Mouse (Mus musculus): ENCODE data around the gene Lypd8. TPM values are rescaled to one million over a fixed set of nuclear protein-coding genes. Genes with fewer than 3 reads are reported as not detected.

The Lypd8 gene
- 11,928 and 12,556 TPM in 2 replicates for polyA plus RNA-seq (2012; rRNA removed)

DNA sequence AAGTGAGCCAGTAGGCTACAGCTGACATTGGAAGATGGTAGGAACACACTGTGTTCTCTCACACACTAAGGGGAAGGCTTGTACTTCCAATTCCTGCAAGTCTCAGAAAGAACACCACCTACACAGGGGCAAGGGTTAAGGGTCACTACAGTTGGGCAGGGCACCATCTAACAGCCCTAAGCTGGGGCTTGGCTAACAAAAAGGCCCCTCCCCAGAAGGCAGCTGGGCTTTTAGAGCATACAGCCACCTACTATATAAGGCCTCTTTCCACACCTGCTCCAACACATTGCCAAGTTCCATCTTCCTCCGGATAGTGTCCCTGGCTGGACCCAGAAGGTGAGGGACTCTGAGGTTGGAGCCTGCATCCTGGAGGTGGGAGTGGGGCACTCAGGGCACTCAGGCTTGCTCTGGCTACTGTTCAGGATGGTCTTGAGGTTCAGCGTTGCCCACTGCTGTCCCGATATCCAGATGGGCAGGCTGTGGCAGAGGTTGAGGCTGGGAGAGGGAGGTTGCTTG, at the start of gene Lypd8:
TSS of gene Lypd8 (plus strand) at position 281 of the 516 bp plus-strand sequence.

DNA sequence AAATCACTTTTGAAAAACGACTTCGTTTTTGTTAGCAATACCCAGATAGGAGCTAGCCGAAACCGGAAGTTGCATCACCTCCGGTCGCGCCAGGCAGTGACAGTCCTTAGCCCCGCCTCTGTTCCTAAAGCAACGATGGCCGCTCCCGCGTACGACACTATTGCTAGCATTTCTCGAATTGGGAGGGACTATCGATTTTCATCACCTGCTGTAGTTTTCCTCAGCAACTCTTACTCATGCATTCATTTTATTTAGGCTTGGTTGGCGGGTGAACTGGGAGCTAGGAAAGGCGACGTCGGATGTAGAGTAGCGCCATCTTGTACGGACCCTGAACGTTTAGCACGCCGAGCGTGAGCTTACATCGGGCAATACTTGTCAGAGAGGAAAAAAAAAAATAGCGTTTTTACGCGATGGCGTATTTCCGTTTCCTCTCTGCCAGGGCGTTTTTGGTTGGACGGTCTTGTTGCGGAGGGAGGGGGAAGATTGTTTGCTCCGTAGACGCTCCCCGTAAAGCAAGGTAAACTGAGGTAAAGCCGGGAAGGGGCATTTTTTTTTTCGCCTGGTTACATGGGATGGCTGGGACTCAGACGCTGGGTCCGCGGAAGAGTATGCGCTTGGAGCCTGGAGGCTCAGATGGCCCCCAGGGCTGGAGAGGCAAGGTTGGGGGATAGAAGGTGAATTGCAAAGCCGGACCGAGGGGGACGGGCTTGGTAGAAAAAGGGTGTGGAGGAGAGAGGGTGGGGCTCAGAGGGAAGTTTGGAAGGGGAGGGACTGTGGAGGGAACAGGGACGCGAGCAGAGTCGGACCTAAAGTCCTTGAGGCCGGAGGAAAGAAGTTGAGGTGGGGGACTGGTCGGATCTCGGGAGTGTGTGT, 48.3 kb upstream of the Lypd8 start, which contains the start of the genes Zfp672 and Sh3bp5l:
TSS of gene Zfp672 (minus strand) at position 64 of the 873 bp plus-strand sequence.
TSS of gene Sh3bp5l (plus strand) at position 449 of the 873 bp plus-strand sequence.

DNA sequence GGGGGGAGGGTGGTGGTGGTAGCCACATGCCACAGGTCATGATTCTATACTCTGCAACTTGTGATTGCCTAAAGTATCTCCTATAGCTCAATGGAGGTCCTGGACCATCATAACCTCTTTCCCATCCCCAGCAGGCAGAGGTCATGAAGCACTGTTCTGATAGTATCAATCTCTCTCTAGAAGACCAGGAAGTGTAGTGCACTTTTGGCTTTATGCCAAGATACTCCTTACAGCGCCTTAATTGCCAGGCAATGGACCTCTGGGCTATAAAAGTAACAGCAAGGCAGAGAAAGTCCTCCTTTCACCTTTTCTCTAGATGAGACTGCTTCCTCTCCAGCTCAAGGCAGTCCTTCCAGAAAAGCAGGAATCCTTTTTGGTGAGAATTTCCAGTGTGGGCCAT, 42.0 kb downstream of the Lypd8 start, which contains the start of gene 1810065E05Rik:
TSS of gene 1810065E05Rik (plus strand) at position 297 of the 400 bp plus-strand sequence.

DNA sequence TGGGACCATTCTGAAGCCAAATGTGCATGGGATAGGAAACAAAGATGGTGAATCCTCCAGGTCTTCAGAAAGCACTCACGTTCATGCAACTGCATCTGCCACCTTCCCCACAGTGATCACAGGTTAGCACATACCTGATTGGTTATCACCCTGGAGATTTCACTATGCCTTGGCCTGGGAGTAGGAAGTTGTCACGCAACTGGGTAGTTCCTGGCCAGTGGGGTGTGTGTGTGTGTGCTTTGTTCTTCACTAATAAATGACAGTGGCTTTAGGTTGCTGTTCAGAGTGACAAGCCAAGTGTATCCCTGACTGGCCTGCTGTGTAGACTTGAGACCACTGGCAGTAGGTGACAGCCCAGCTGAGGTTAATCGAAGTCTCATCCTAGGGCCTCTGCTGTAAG, 53.4 kb downstream of the Lypd8 start, which contains the start of gene Gm12253:
TSS of gene Gm12253 (plus strand) at position 301 of the 400 bp plus-strand sequence.

Other genes starting within 250 kb of the Lypd8 start
- gene Gemin5, start 210.5 kb upstream of the Lypd8 start, polyA plus RNA-seq (2012; rRNA removed), result 5.5 and 5.9 TPM in 2 replicates
- gene Mrpl22, start 207.4 kb upstream of the Lypd8 start, polyA plus RNA-seq (2012; rRNA removed), result 22.7 and 27.2 TPM in 2 replicates
- 4.1 and 5.9 TPM in 2 replicates for gene Igtp, start 179.5 kb upstream of the Lypd8 start, polyA plus RNA-seq (2012; rRNA removed)
- 5.0 and 5.3 TPM in 2 replicates for gene Irgm2, start 179.4 kb upstream of the Lypd8 start, polyA plus RNA-seq (2012; rRNA removed)
- 0.05 TPM in 1 of 2 replicates, not detected in the other for gene 4930438A08Rik, start 104.2 kb upstream of the Lypd8 start, polyA plus RNA-seq (2012; rRNA removed)
- 43.0 and 45.3 TPM in 2 replicates for gene Zfp692, start 72.0 kb upstream of the Lypd8 start, polyA plus RNA-seq (2012; rRNA removed)
- 46.9 and 49.0 TPM in 2 replicates for gene Zfp672, start 48.7 kb upstream of the Lypd8 start, polyA plus RNA-seq (2012; rRNA removed)
- 36.8 and 41.1 TPM in 2 replicates for gene Sh3bp5l, start 48.3 kb upstream of the Lypd8 start, polyA plus RNA-seq (2012; rRNA removed)
- gene 1810065E05Rik, start 42.1 kb downstream of the Lypd8 start, polyA plus RNA-seq (2012; rRNA removed), result 344 and 578 TPM in 2 replicates
- gene Gm12253, start 53.5 kb downstream of the Lypd8 start, polyA plus RNA-seq (2012; rRNA removed), result not detected in 2 replicates
- not detected in 2 replicates for gene Lypd9, start 73.9 kb downstream of the Lypd8 start, polyA plus RNA-seq (2012; rRNA removed)
- gene Olfr30, start 83.2 kb downstream of the Lypd8 start, polyA plus RNA-seq (2012; rRNA removed), result not detected in 2 replicates
- gene Olfr332, start 113.5 kb downstream of the Lypd8 start, polyA plus RNA-seq (2012; rRNA removed), result not detected in 2 replicates
- not detected in 2 replicates for gene Olfr331, start 123.5 kb downstream of the Lypd8 start, polyA plus RNA-seq (2012; rRNA removed)
- not detected in 2 replicates for gene Olfr330, start 155.8 kb downstream of the Lypd8 start, polyA plus RNA-seq (2012; rRNA removed)
- gene Olfr329-ps, start 167.4 kb downstream of the Lypd8 start, polyA plus RNA-seq (2012; rRNA removed), result not detected in 2 replicates
- not detected in 2 replicates for gene Olfr328, start 176.6 kb downstream of the Lypd8 start, polyA plus RNA-seq (2012; rRNA removed)
- gene Olfr224, start 191.5 kb downstream of the Lypd8 start, polyA plus RNA-seq (2012; rRNA removed), result not detected in 2 replicates
- not detected in 2 replicates for gene Olfr325, start 198.7 kb downstream of the Lypd8 start, polyA plus RNA-seq (2012; rRNA removed)
- gene Olfr324, start 216.1 kb downstream of the Lypd8 start, polyA plus RNA-seq (2012; rRNA removed), result not detected in 2 replicates
- 7.3 and 7.4 TPM in 2 replicates for gene 2210407C18Rik, start 237.0 kb downstream of the Lypd8 start, polyA plus RNA-seq (2012; rRNA removed)

All from colon, adult 2 months (tissue).